Mouse (Mus musculus) midbrain, postnatal 0 days (tissue): ENCODE results near the gene Pcdh7. TPM values are rescaled to one million over a fixed set of nuclear protein-coding genes. Genes with fewer than 3 reads are reported as not detected.

Source experiments
- ATAC-seq: fragments of 200-750 bp; cut with Nextera tagmentation; 2 replicates; pipeline ENCODE4 v1.8.0; 2017; ENCODE audit warnings: moderate number of reproducible peaks, mild to moderate bottlenecking, moderate TSS enrichment, moderate library complexity; ENCODE audit not compliant: low FRiP score
- DNase-seq: peaks from one replicate; pipeline ENCODE4 v3.0.0-alpha.2; 2015; ENCODE audit warnings: low spot score
- H3K27ac ChIP-seq: fragments of 300-500 bp; sonication (generic); 2 replicates; pipeline ENCODE4 v1.5.1; 2014; ENCODE audit warnings: low read depth, mild to moderate bottlenecking, low read length, mixed read lengths
- H3K27me3 ChIP-seq: fragments of 300-500 bp; sonication (generic); 2 replicates; pipeline ENCODE4 v1.6.1; 2014; ENCODE audit warnings: low read length, control low read depth, mixed read lengths; ENCODE audit not compliant: insufficient read depth
- H3K36me3 ChIP-seq: fragments of 300-500 bp; sonication (generic); 2 replicates; pipeline ENCODE4 v1.6.1; 2014; ENCODE audit warnings: low read length, control low read depth, mixed read lengths; ENCODE audit not compliant: insufficient read depth
- H3K4me1 ChIP-seq: fragments of 300-500 bp; sonication (generic); 2 replicates; pipeline ENCODE4 v1.6.1; 2014; ENCODE audit warnings: mild to moderate bottlenecking, control low read depth, antibody characterized with exemption, low read length, mixed read lengths; ENCODE audit not compliant: insufficient read depth
- H3K4me2 ChIP-seq: fragments of 300-500 bp; sonication (generic); 2 replicates; pipeline ENCODE4 v1.6.1; 2014; ENCODE audit warnings: low read depth, mild to moderate bottlenecking, low read length, mixed read lengths; ENCODE audit not compliant: poor library complexity, severe bottlenecking
- H3K4me3 ChIP-seq: fragments of 300-500 bp; sonication (generic); 2 replicates; pipeline ENCODE4 v1.5.1; 2014; ENCODE audit warnings: low read depth, mild to moderate bottlenecking, low read length, moderate library complexity
- H3K9ac ChIP-seq: fragments of 300-500 bp; sonication (generic); replicated peaks from 2 replicates; pipeline ENCODE4 v1.6.1; 2014; ENCODE audit warnings: mild to moderate bottlenecking, low read length, moderate library complexity, mixed read lengths; ENCODE audit not compliant: poor library complexity, severe bottlenecking
- H3K9me3 ChIP-seq: fragments of 300-500 bp; sonication (generic); 2 replicates; pipeline ENCODE4 v1.6.1; 2016; ENCODE audit warnings: low read length, control low read depth
- CTCF ChIP-seq: IDR thresholded peaks from 2 replicates; pipeline ENCODE4 v1.5.1; 2016; ENCODE audit warnings: antibody characterized with exemption, mild to moderate bottlenecking
- WGBS: fragments of 180-500 bp; shearing (Covaris S2); extraction: QIAGEN DNeasy Blood & Tissue Kit; methylation state at CpG from one replicate; pipeline ENCODE4 v1.1.7; 2014; 5-methylcytosine and 5-hydroxymethylcytosine counted together
- polyA plus RNA-seq: library from polyadenylated mRNA; unstranded; fragments of >200 nt; fragmentation: Nextera tagmentation; extraction: Ambion mirVana; gene quantifications from 2 replicates; pipeline ENCODE4 v1.2.1, GENCODE M21; 2015
- total RNA-seq: library from RNA; depleted of rRNA; stranded (reverse); fragments of >200 nt; gene quantifications from 2 replicates; pipeline ENCODE4 v1.2.3, GENCODE M21; 2014

Gene Pcdh7
- total and polyA plus RNA-seq, 2 experiments from 2014 or later: 29.6 to 157 TPM

DNA sequence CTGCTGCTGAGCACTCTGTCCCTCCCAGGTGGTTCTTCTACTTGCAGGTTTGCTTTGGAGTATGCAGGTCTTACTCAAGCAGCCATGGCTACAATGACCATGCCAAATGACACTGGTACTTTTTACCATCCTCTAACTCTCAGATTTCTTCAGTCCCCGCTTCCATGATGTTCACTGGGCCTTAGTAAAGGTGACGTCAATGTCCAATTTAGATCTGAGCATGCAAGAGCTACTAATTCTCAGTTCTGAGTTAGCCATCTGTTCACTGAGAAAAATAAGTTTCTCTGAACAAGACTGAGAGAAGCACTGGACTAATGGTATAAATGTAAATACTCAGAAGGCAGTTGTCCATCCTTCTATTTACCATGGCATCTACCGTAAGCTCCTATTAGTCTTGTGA lies 457.8 kb downstream of the Pcdh7 start:
- 92% methylated on average over 3 of the region's 3 CpGs for WGBS
- Histone ChIP-seq H3K27me3 (no peaks in the 10 kb centered on the region), H3K4me1 (no peaks in the 10 kb centered on the region), H3K9me3 (no peaks in the 10 kb centered on the region), H3K36me3 (no peaks in the 10 kb centered on the region), H3K27ac (no peak overlapping the region), H3K9ac (no peak overlapping the region), H3K4me2 (no peak overlapping the region), H3K4me3 (no peak overlapping the region)
- ATAC-seq (no peak), DNase-seq (no peak)
- TF ChIP-seq CTCF: no peak
